Mouse (Mus musculus) hindbrain, postnatal 0 days (tissue): ENCODE data around the gene Pecam1. TPM values are rescaled to one million over a fixed set of nuclear protein-coding genes. Genes with fewer than 3 reads are reported as not detected.

Experiments
- ATAC-seq: fragments of 200-750 bp; cut with Nextera tagmentation; 2 replicates; pipeline ENCODE4 v1.8.0; 2017; ENCODE audit warnings: mild to moderate bottlenecking, moderate TSS enrichment, moderate library complexity
- DNase-seq: peaks from one replicate; pipeline ENCODE4 v3.0.0-alpha.2; 2015; ENCODE audit warnings: low spot score
- H3K27ac ChIP-seq: fragments of 300-500 bp; sonication (generic); 2 replicates; pipeline ENCODE4 v1.5.1; 2014; ENCODE audit warnings: mild to moderate bottlenecking
- H3K27me3 ChIP-seq: fragments of 300-500 bp; sonication (generic); 2 replicates; pipeline ENCODE4 v1.6.1; 2014; ENCODE audit warnings: low read length, mixed read lengths; ENCODE audit not compliant: insufficient read depth
- H3K36me3 ChIP-seq: fragments of 300-500 bp; sonication (generic); 2 replicates; pipeline ENCODE4 v1.6.1; 2014; ENCODE audit warnings: low read length, mixed read lengths; ENCODE audit not compliant: insufficient read depth
- H3K4me1 ChIP-seq: fragments of 300-500 bp; sonication (generic); 2 replicates; pipeline ENCODE4 v1.6.1; 2014; ENCODE audit warnings: antibody characterized with exemption, low read length, mixed read lengths; ENCODE audit not compliant: insufficient read depth
- H3K4me2 ChIP-seq: fragments of 300-500 bp; sonication (generic); 2 replicates; pipeline ENCODE4 v1.6.1; 2014; ENCODE audit warnings: low read depth, mild to moderate bottlenecking, low read length, moderate library complexity, mixed read lengths
- H3K4me3 ChIP-seq: fragments of 300-500 bp; sonication (generic); 2 replicates; pipeline ENCODE4 v1.5.1; 2014; ENCODE audit warnings: low read length
- H3K9ac ChIP-seq: fragments of 300-500 bp; sonication (generic); replicated peaks from 2 replicates; pipeline ENCODE4 v1.6.1; 2014; ENCODE audit warnings: mild to moderate bottlenecking, low read length, moderate library complexity, mixed read lengths
- H3K9me3 ChIP-seq: fragments of 300-500 bp; sonication (generic); 2 replicates; pipeline ENCODE4 v1.6.1; 2016; ENCODE audit warnings: low read length, mixed read lengths
- CTCF ChIP-seq: IDR thresholded peaks from 2 replicates; pipeline ENCODE4 v1.5.1; 2016; ENCODE audit warnings: antibody characterized with exemption, control low read depth, low read depth
- WGBS: fragments of 180-500 bp; shearing (Covaris S2); extraction: QIAGEN DNeasy Blood & Tissue Kit; methylation state at CpG from one replicate; pipeline ENCODE4 v1.1.7; 2014; 5-methylcytosine and 5-hydroxymethylcytosine counted together
- polyA plus RNA-seq: library from polyadenylated mRNA; unstranded; fragments of >200 nt; fragmentation: Nextera tagmentation; extraction: Ambion mirVana; gene quantifications from 2 replicates; pipeline ENCODE4 v1.2.1, GENCODE M21; 2015
- total RNA-seq: library from RNA; depleted of rRNA; stranded (reverse); fragments of >200 nt; gene quantifications from 2 replicates; pipeline ENCODE4 v1.2.3, GENCODE M21; 2014

Gene Pecam1
- total and polyA plus RNA-seq, 2 experiments from 2014 or later: 10.9 to 19.2 TPM

DNA sequence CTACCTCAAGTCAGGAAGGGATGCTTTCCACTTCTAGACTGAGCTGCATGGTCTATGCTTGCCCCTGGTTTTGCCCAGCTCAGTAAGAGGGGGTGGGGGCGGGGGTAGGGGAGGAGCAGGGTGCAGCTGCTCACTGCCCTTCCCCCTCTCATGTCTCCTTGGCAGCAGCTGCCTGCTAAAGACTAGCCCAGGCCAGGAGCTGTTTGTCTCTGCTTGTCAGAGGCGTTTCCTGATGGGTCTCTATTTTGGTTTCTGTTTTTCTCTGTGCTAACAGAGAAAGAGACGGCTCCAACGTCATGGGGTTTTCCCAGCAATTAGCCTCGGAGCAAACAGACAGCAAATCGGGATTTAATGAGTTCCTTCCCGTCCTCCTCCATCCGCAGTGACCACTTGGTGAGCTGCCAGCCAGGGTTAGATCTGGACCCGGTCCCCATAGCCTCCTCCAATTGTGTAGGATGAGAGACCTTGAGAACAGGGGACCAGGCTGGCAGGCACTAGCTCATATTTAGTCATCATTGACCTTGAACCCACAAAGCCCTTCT, 75.7 kb downstream of the Pecam1 start:
- H3K4me3 ChIP-seq: no peak overlapping the region
- H3K9ac ChIP-seq: peak overlapping the region; percentile 4; the same call in 1 of the 2 replicates
- peaks cover 23% of the 10 kb centered on the region for H3K4me1 ChIP-seq
- WGBS: 1% methylated on average over 9 of the region's 9 CpGs
- no peaks in the 10 kb centered on the region for H3K27me3 ChIP-seq
- H3K9me3 ChIP-seq: no peaks in the 10 kb centered on the region
- ATAC-seq (peak; percentile 89), DNase-seq (peak; percentile 82)
- H3K27ac ChIP-seq: peak overlapping the region; percentile 79
- TF ChIP-seq CTCF: no peak
- H3K36me3 ChIP-seq: no peaks in the 10 kb centered on the region
- H3K4me2 ChIP-seq: peak overlapping the region; percentile 26

DNA sequence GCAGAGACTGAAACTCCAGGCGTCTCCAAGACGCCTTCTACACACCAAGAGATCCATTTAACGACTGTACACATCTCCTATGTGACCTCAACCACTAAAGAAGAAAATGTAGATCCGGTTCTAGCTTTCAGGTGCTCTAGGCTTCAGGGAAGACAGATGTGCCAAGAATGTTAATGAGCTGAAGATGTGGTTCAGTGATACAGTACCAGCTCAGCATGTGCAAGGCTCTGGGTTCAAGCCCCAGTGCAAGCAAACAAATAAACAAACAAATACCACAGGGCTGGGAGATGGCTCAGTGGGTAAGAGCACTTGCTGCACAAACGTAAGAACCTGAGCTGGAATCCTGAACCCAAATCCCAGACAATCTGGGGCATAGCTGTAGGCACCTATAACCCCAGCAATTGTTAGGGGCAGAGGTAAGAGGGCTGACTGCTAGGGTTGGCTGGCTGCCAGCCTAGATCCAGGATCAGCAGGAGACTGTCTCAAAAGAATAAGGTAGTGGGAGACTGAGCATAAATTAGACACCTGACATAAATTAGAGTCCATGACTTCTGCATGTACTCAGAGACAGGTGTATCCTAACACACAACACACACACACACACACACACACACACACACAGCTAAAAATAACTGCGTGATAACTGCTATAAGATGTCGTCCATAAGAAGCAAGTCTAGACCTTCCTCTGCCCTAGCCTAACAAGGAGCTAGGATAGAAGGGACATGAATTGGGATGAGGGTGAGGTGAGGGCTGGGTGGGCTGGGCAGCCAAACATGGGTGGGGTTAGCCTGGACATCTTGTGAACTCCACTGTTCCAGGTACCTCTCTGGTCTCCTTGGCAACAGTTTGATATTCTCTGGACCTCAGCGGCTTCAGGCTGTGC, 76.5 kb downstream of the Pecam1 start:
- peak overlapping the region; percentile 4; the same call in 1 of the 2 replicates for H3K9ac ChIP-seq
- no peak for TF ChIP-seq CTCF
- H3K27ac ChIP-seq: peak overlapping the region; percentile 79
- H3K27me3 ChIP-seq: no peaks in the 10 kb centered on the region
- WGBS: 58% methylated on average over 8 of the region's 8 CpGs
- H3K9me3 ChIP-seq: no peaks in the 10 kb centered on the region
- DNase-seq (no peak), ATAC-seq (peak; percentile 54; the same call in 1 of the 2 replicates)
- H3K4me2 ChIP-seq: no peak overlapping the region
- no peak overlapping the region for H3K4me3 ChIP-seq
- H3K36me3 ChIP-seq: no peaks in the 10 kb centered on the region
- H3K4me1 ChIP-seq: peaks cover 27% of the 10 kb centered on the region

DNA sequence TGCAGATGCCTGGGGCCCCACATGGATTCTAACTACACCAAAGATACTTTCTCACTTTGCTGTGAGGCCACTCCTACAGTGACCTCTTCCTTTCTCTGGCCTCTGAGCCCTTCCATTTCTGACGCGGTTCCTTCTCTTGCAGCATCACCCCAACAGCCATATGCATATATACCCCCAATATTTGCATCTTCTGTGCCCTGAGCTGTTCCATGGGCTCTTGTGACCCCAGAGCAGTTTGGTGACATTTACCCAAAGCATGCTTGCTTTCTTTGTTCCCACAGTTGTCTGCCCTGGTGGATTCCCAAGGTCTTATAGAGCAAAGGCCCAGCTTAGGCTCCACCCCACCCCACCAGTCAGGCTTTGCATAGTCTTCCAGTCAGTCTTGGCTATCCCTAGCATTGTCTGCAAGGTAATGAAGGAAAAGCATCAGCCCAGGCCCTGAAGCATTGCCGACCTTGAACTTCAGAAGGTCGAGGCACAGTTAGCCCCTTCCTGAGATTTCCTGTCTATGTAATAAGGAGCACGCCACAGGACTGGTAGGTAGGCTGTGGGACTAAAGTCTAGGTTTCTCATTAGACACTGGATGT, 77.4 kb downstream of the Pecam1 start:
- ATAC-seq: no peak
- WGBS: 91% methylated on average over 5 of the region's 5 CpGs
- TF ChIP-seq CTCF: no peak

DNA sequence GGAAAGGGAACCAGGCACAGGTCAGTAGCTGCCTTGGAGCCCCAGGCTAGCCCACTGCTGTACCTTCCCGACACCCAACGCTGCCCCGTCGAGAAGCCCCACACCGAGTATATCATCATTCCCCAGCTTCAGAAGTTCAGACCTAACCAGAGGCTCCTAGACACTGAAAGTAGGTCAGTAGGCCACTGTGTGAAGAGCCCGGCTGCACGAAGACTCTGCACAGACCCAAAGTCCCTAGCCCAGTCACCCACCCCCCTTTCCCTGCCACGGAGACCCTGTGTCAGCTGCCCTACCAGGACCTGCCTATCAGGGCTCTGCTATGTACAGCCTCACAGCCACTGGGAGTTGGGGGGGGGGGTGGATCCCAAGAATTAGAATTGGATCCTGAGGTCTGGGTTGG, 78.6 kb downstream of the Pecam1 start:
- Histone ChIP-seq H3K9me3 (no peaks in the 10 kb centered on the region), H3K4me3 (no peak overlapping the region), H3K4me1 (peaks cover 20% of the 10 kb centered on the region; the same call in 1 of the 2 replicates), H3K4me2 (no peak overlapping the region), H3K36me3 (no peaks in the 10 kb centered on the region), H3K9ac (no peak overlapping the region), H3K27me3 (no peaks in the 10 kb centered on the region), H3K27ac (no peak overlapping the region)
- ATAC-seq (no peak), DNase-seq (no peak)
- no peak for TF ChIP-seq CTCF
- 89% methylated on average over 8 of the region's 8 CpGs for WGBS

More for the DNA sequence above, 77.4 kb downstream of the Pecam1 start:
- H3K4me3 ChIP-seq: no peak overlapping the region
- H3K9ac ChIP-seq: no peak overlapping the region
- H3K27ac ChIP-seq: no peak overlapping the region
- H3K27me3 ChIP-seq: no peaks in the 10 kb centered on the region
- H3K4me2 ChIP-seq: no peak overlapping the region
- peaks cover 23% of the 10 kb centered on the region for H3K4me1 ChIP-seq
- DNase-seq: no peak
- no peaks in the 10 kb centered on the region for H3K36me3 ChIP-seq
- no peaks in the 10 kb centered on the region for H3K9me3 ChIP-seq

DNA sequence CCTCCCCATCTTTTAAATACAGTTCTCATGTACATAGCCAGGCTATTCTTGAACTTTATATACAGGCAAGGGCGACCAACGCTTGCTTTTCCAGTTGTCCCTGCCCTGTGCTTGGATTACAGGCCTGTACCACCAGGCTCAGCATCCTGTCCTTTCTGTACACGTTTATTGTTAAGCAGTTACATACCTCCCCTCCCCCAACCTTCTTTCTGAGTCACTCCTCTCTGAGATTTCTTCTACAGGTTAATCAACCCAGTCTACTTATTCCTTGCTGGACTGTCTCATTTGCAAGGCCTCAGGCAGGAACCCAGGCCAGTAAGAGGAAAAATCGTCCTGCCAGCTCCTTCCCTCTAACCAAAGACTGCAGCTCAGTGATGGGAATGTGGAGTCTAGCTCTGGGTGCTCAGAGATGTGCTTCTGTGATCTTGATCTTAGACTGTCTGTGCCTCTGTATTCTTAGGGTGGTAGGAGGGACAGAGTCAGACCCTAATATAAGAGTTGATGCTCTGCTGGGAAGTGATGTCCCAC, 79.4 kb downstream of the Pecam1 start:
- H3K4me2 ChIP-seq: no peak overlapping the region
- H3K27me3 ChIP-seq: no peaks in the 10 kb centered on the region
- peaks cover 20% of the 10 kb centered on the region; the same call in 1 of the 2 replicates for H3K4me1 ChIP-seq
- no peak for TF ChIP-seq CTCF
- no peak for DNase-seq
- WGBS: 72% methylated on average over 4 of the region's 4 CpGs
- ATAC-seq: no peak
- no peak overlapping the region for H3K9ac ChIP-seq
- no peak overlapping the region for H3K4me3 ChIP-seq
- H3K9me3 ChIP-seq: no peaks in the 10 kb centered on the region
- H3K36me3 ChIP-seq: no peaks in the 10 kb centered on the region
- H3K27ac ChIP-seq: no peak overlapping the region

DNA sequence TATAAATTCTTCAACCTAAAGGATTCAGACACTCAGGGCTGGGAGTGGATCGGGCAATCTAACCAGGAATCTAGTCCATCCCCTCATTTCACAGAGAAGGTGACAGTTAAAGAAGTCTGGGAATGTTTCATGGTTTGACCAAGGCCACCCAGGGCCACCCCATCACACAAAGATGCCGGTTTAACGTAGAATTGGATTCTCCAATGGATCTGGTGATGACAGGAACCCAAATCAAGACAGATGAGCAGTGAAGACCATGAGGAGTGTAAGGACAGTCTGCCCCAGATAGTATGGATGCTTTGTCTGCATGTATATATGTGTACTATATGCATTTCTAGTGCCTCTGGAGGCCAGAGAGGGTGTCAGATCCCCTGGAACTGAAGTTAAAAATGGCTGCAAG, 80.2 kb downstream of the Pecam1 start:
- WGBS: 65% methylated on average over 3 of the region's 3 CpGs
- Histone ChIP-seq H3K27me3 (no peaks in the 10 kb centered on the region), H3K36me3 (no peaks in the 10 kb centered on the region), H3K9ac (no peak overlapping the region), H3K4me2 (no peak overlapping the region), H3K9me3 (no peaks in the 10 kb centered on the region), H3K27ac (no peak overlapping the region), H3K4me3 (no peak overlapping the region), H3K4me1 (peaks cover 17% of the 10 kb centered on the region; the same call in 1 of the 2 replicates)
- DNase-seq: no peak
- no peak for ATAC-seq
- no peak for TF ChIP-seq CTCF
